Mouse (Mus musculus) lung, adult 2 months (tissue): ENCODE measurements at regions not wholly inside any gene's neighbourhood (a gene's known extent, or its start where the extent isn't known, plus 50 kb on each side); places are given as distances from the start of the nearest gene placed in this dataset.

Source experiments
- CTCF ChIP-seq: fragments of 200-500 bp; IDR thresholded peaks from 2 replicates; pipeline ENCODE4 v1.5.1; 2011; ENCODE audit warnings: mild to moderate bottlenecking, low read length, control low read depth; ENCODE audit not compliant: insufficient read depth
- POLR2A ChIP-seq: fragments of 200-500 bp; IDR thresholded peaks from 2 replicates; pipeline ENCODE4 v1.6.1; 2011; ENCODE audit warnings: low read depth, mild to moderate bottlenecking, control low read depth, low read length, borderline replicate concordance; ENCODE audit errors: extremely low read depth

GRCm38 (mm10) chr3:133627116-133627844 is 82.3 kb upstream of the Tet2 start:
- no peak for TF ChIP-seq CTCF
- TF ChIP-seq POLR2A, result no peak
